Mouse (Mus musculus) forebrain, postnatal 0 days (tissue): Measurements from ENCODE around the gene Yju2. TPM values are rescaled to one million over a fixed set of nuclear protein-coding genes. Genes with fewer than 3 reads are reported as not detected.

ENCODE experiments used
- ATAC-seq: fragments of 200-750 bp; cut with Nextera tagmentation; 2 replicates; pipeline ENCODE4 v1.8.0; 2017; ENCODE audit warnings: mild to moderate bottlenecking, moderate library complexity
- DNase-seq: peaks from one replicate; pipeline ENCODE4 v3.0.0-alpha.2; 2015
- H3K27ac ChIP-seq: fragments of 300-500 bp; sonication (generic); 2 replicates; pipeline ENCODE4 v1.5.1; 2014; ENCODE audit warnings: low read depth, mild to moderate bottlenecking, antibody characterized with exemption, low read length, moderate library complexity, mixed read lengths
- H3K27me3 ChIP-seq: fragments of 300-500 bp; sonication (generic); 2 replicates; pipeline ENCODE4 v1.6.1; 2014; ENCODE audit warnings: mild to moderate bottlenecking, low read length, mixed read lengths; ENCODE audit not compliant: insufficient read depth
- H3K36me3 ChIP-seq: fragments of 300-500 bp; sonication (generic); 2 replicates; pipeline ENCODE4 v1.6.1; 2014; ENCODE audit warnings: mild to moderate bottlenecking, moderate library complexity; ENCODE audit not compliant: insufficient read depth
- H3K4me1 ChIP-seq: fragments of 300-500 bp; sonication (generic); 2 replicates; pipeline ENCODE4 v1.6.1; 2014; ENCODE audit warnings: antibody characterized with exemption; ENCODE audit not compliant: insufficient read depth
- H3K4me2 ChIP-seq: fragments of 300-500 bp; sonication (generic); 2 replicates; pipeline ENCODE4 v1.6.1; 2014; ENCODE audit warnings: low read depth, mild to moderate bottlenecking, moderate library complexity
- H3K4me3 ChIP-seq: fragments of 300-500 bp; sonication (generic); 2 replicates; pipeline ENCODE4 v1.5.1; 2014; ENCODE audit warnings: low read depth, low read length, mixed read lengths
- H3K9ac ChIP-seq: fragments of 300-500 bp; sonication (generic); 2 replicates; pipeline ENCODE4 v1.6.1; 2014; ENCODE audit warnings: mild to moderate bottlenecking
- H3K9me3 ChIP-seq: fragments of 300-500 bp; sonication (generic); 2 replicates; pipeline ENCODE4 v1.6.1; 2016; ENCODE audit warnings: low read length
- CTCF ChIP-seq: sonication (generic); IDR thresholded peaks from 2 replicates; pipeline ENCODE4 v1.5.1; 2016; ENCODE audit warnings: antibody characterized with exemption, control low read depth, low read depth
- WGBS: fragments of 180-500 bp; shearing (Covaris S2); extraction: QIAGEN DNeasy Blood & Tissue Kit; methylation state at CpG from one replicate; pipeline ENCODE4 v1.1.7; 2014; 5-methylcytosine and 5-hydroxymethylcytosine counted together
- polyA plus RNA-seq: library from polyadenylated mRNA; unstranded; fragments of >200 nt; fragmentation: Nextera tagmentation; extraction: Ambion mirVana; gene quantifications from 2 replicates; pipeline ENCODE4 v1.2.1, GENCODE M21; 2015
- total RNA-seq: library from RNA; depleted of rRNA; stranded (reverse); fragments of >200 nt; gene quantifications from 2 replicates; pipeline ENCODE4 v1.2.3, GENCODE M21; 2014

Yju2 gene
- total and polyA plus RNA-seq, 2 experiments from 2014 or later, result 12.9 to 15.2 TPM

DNA sequence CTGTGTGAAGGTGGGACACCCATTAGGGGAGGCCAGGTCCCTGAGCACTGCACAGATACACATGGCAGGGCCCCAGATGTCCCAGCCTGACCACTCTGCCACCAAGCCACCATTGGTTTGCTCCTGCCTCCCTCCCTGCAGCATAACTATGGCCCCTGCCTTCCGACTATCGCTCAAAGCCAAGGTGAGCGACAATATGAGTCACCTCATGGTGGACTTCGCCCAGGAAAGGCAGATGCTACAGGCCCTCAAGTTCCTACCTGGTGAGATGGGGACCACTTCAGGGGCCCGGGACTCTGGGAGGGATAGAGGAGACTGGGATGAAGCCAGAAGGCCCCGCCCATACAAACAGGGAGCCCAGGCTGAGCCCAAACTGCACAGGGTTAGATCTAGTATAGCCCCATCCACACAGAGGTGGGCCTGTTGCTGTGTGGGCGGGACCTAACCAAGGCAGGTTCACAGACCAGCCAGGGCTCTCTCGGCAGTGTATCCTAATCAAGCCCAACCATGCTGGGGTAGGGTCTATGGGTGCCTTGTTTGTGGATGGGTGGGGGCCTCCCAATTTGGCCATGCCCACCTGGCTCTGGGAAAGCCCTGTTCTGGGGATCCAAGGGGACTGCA lies 31.5 kb downstream of the Yju2 start:
- DNase-seq, result no peak
- no peak overlapping the region for H3K4me3 ChIP-seq
- peaks cover 50% of the 10 kb centered on the region for H3K36me3 ChIP-seq
- H3K9ac ChIP-seq, result no peak overlapping the region
- no peaks in the 10 kb centered on the region for H3K9me3 ChIP-seq
- TF ChIP-seq CTCF, result no peak
- H3K27ac ChIP-seq, result no peak overlapping the region
- no peak overlapping the region for H3K4me2 ChIP-seq
- H3K27me3 ChIP-seq, result no peaks in the 10 kb centered on the region
- WGBS, result 91% methylated on average over 8 of the region's 8 CpGs
- no peaks in the 10 kb centered on the region; the same call in 1 of the 2 replicates for H3K4me1 ChIP-seq
- no peak for ATAC-seq

DNA sequence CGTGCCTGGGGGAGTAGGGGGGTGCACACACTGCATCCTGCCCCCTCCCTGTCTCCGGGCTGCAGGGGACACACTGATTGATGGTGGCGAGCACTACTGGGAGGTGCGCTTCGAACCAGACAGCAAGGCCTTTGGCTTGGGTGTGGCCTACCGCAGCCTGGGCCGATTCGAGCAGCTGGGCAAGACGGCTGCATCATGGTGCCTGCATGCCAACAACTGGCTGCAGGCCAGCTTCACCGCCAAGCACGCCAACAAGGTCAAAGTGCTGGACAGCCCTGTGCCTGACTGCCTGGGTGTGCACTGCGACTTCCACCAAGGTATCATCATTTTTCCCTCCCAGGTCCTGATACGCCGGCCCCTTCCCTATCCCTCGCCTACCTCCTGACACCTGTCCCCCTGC lies 37.1 kb downstream of the Yju2 start:
- TF ChIP-seq CTCF, result no peak
- Histone ChIP-seq H3K36me3 (peaks cover 59% of the 10 kb centered on the region), H3K9ac (no peak overlapping the region)

DNA sequence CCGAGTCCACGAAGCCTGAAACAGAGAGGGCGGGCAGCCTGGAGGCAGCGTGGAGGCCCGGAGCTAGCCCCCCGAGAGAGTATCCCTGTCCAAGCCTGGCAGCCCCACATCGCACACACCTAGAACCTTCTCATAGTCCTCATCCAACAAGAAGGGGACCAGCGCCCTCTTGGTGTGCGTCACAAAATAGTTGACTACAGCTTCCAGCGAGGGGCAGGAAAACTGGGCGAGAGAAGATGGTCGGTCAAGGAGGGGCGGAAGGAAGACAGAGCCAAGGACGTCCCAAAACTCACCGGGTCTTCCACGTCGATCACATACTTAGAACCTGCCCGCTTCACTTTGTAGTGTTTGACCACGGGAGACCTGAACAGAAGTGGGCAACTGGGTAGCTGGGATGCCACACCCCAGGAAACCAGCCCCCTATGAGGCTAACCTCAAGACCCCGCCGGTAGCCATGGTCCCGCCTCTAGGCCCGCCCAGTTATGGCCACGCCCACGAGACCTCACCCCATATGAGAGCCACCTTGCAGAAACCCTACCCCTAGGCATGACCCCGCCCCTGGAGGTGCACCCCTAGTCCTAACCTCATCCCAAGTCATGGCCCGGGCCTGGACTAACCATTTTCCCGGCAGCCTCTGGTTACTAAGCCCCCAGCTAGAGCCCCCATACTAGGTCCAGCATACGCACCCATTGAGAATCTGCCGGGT lies 41.0 kb downstream of the Yju2 start:
- no peaks in the 10 kb centered on the region for H3K9me3 ChIP-seq
- peaks cover 4% of the 10 kb centered on the region; the same call in 1 of the 2 replicates for H3K27me3 ChIP-seq
- DNase-seq (no peak), ATAC-seq (no peak)
- H3K9ac ChIP-seq, result no peak overlapping the region
- no peak overlapping the region for H3K4me2 ChIP-seq
- no peaks in the 10 kb centered on the region for H3K4me1 ChIP-seq
- H3K36me3 ChIP-seq, result peaks cover 28% of the 10 kb centered on the region
- 0 out of 2 replicates have a peak, but pooled peaks have one; percentile 16 for TF ChIP-seq CTCF
- no peak overlapping the region for H3K4me3 ChIP-seq
- H3K27ac ChIP-seq, result no peak overlapping the region
- whole genome bisulfite sequencing, result 10% methylated on average over 30 of the region's 30 CpGs

More for the DNA sequence above, 37.1 kb downstream of the Yju2 start:
- Histone ChIP-seq H3K4me1 (no peaks in the 10 kb centered on the region), H3K4me2 (no peak overlapping the region), H3K27me3 (peaks cover 4% of the 10 kb centered on the region; the same call in 1 of the 2 replicates), H3K9me3 (no peaks in the 10 kb centered on the region), H3K27ac (no peak overlapping the region), H3K4me3 (no peak overlapping the region)
- WGBS, result 83% methylated on average over 15 of the region's 15 CpGs
- ATAC-seq (no peak), DNase-seq (no peak)

DNA sequence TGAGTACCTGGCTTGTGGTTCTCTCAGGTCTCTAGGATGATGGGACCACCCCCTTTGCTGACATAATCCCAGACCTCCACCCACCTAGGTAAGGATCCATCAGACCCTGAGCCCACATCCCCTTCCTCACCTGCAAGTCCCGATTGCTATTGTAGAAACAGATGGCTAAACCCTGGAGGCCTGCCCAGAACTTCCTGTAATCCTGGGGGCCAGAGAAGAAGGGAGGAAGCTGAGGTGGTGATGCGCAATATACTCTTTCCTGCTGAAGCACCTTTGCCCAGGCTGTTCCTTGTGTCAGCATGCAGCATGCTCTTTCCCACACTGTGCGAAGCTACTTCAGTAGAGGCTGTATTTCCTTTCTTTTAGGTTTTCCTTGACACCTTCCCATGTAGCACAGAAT lies 44.1 kb downstream of the Yju2 start:
- no peak for TF ChIP-seq CTCF
- ATAC-seq, result no peak
- Histone ChIP-seq H3K9me3 (no peaks in the 10 kb centered on the region), H3K4me1 (peaks cover 5% of the 10 kb centered on the region), H3K27ac (no peak overlapping the region), H3K36me3 (no peaks in the 10 kb centered on the region), H3K27me3 (peaks cover 4% of the 10 kb centered on the region), H3K4me3 (no peak overlapping the region), H3K4me2 (no peak overlapping the region), H3K9ac (no peak overlapping the region)
- DNase-seq, result no peak
- 83% methylated on average over 3 of the region's 3 CpGs for WGBS

DNA sequence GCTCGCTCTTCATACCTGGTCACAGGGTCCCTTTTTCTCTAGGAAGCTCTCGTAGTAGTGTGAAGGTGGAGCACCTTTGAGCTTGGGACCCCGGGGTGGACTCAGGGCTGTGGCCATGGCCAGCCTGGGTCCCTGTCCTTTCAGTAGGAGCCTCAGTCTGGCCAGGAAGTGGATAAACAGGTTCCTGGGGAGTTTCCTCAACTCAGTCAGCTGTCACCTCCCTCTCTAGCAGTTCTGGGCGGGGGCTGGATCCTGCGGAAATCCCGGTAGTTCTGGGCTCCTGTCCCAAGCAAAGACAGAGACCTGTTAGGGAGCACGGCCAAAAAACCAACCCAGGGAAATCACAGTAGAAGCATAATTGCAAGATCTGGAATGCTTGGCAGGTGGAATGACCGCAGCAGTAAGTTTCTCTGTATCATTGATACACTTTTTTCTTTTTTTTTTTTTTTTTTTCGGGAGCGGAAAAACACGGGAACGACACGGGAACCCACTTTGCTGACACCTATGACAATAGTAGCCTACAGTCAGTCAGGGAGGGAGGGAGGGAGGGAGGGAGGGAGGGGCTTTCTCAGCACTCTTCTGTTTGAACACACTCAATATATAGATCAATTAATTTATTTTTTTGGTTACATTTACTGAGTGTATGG lies 46.6 kb downstream of the Yju2 start, which contains the start of the genes Stap2 and Mpnd:
Stap2 (minus strand) TSS at position 170 of the 647 bp plus-strand sequence.
Mpnd (plus strand) TSS at position 297 of the 647 bp plus-strand sequence.
- H3K9me3 ChIP-seq, result no peaks in the 10 kb centered on the region
- 59% methylated on average over 13 of the region's 13 CpGs for WGBS
- no peak for TF ChIP-seq CTCF
- ATAC-seq, result no peak
- no peak within 1 kb of the TSS for H3K9ac ChIP-seq
- H3K4me2 ChIP-seq, result no peak within 1 kb of the TSS
- H3K27ac ChIP-seq, result no peak within 1 kb of the TSS
- no peak within 1 kb of the TSS for H3K4me3 ChIP-seq
- no peaks in the 10 kb centered on the region for H3K36me3 ChIP-seq
- H3K4me1 ChIP-seq, result peaks cover 14% of the 10 kb centered on the region
- H3K27me3 ChIP-seq, result peaks cover 4% of the 10 kb centered on the region
- no peak for DNase-seq

DNA sequence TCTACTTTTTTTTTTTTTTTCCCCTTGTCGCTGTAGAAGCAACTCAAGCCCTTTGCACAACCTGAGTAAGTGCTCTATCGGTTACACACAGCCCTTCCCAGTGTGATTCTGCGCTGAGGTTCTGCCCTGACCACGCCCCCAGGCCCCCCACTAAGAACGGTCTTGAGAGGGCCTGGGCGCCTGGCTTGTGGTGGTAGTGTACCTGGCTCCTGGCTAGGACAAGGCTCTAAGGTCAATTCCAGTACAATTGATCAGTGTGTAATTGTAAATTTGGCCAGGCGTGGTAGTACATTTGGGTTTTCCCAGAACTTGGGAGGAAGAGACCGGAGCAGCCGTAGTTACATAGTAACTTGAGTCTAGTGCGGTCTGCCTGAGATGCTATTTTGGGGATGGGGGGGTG lies 48.1 kb downstream of the Yju2 start:
- Histone ChIP-seq H3K27ac (no peak overlapping the region), H3K27me3 (no peaks in the 10 kb centered on the region; the same call in 1 of the 2 replicates), H3K4me3 (no peak overlapping the region), H3K9ac (no peak overlapping the region), H3K36me3 (peaks cover 8% of the 10 kb centered on the region), H3K4me1 (peaks cover 18% of the 10 kb centered on the region), H3K9me3 (no peaks in the 10 kb centered on the region), H3K4me2 (no peak overlapping the region)
- WGBS, result 57% methylated on average over 10 of the region's 10 CpGs
- TF ChIP-seq CTCF, result no peak
- no peak for ATAC-seq
- no peak for DNase-seq
